Mouse (Mus musculus) E14TG2a.4 (cell line): Measurements from ENCODE around the gene Iqschfp.

Source experiments
- H3K27me3 ChIP-seq: 2 replicates; pipeline ENCODE4 v1.6.1; 2014; ENCODE audit warnings: low read length, control low read depth; ENCODE audit not compliant: insufficient read depth
- H3K36me3 ChIP-seq: 2 replicates; pipeline ENCODE4 v1.6.1; 2014; ENCODE audit warnings: low read length, control low read depth; ENCODE audit not compliant: insufficient read depth
- H3K4me1 ChIP-seq: replicated peaks from 2 replicates; pipeline ENCODE4 v1.6.1; 2014; ENCODE audit warnings: low read depth, low read length, control low read depth
- H3K4me3 ChIP-seq: replicated peaks from 2 replicates; pipeline ENCODE4 v1.5.1; 2014; ENCODE audit warnings: mild to moderate bottlenecking, low read length
- H3K9me3 ChIP-seq: 2 replicates; pipeline ENCODE4 v1.6.1; 2014; ENCODE audit warnings: low read length, control low read depth
- CTCF ChIP-seq: conservative IDR thresholded peaks from 2 replicates; pipeline ENCODE4 v1.5.1; 2014; ENCODE audit warnings: low read length
- NANOG ChIP-seq: IDR thresholded peaks from 2 replicates; pipeline ENCODE4 v1.6.1; 2014; ENCODE audit warnings: borderline replicate concordance, low read length, mixed read lengths
- POU5F1 ChIP-seq: IDR thresholded peaks from 2 replicates; pipeline ENCODE4 v1.6.1; 2014; ENCODE audit warnings: low read length, borderline replicate concordance

Iqschfp gene

DNA sequence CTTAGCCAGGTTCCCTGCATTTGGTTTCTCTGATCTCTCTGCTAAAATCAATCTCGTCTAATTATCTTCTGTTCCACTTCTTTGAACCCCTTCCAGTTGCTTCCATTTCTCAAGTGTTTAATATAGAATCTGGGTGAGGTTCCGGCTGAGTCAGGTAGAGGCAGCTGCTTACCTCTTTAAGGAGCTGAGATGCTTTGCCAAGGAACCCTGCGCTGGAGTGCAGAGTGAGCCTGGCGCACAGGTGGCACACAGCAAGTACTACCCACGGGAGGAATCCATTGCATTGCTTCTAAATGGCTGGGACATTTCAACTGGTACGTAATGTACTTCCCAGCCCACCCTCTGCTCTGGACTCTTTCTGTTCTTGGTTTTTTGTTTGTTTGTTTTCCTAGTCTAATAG, 587.2 kb downstream of the Iqschfp start:
- H3K9me3 ChIP-seq, result no peaks in the 10 kb centered on the region
- H3K27me3 ChIP-seq, result no peaks in the 10 kb centered on the region
- no peak for TF ChIP-seq POU5F1

DNA sequence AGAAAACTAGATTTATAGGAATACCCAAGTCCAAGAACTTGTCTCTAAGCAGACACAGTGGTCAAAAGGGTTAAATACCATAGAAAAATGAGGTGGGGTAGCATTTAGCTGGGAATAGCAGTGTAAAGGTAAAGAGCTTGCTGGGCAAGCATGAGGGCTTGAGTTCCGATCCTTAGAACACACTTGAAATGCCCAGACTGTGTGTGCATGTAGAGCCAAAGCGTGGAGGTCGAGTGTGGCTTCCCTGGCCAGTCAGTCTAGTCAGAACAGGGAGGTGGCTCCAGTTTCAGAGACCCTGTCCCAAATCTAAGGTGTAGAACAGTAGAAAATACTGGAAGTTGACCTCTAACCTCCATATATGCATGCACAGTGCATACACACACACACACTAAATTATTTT, 591.5 kb downstream of the Iqschfp start:
- H3K9me3 ChIP-seq, result no peaks in the 10 kb centered on the region
- H3K36me3 ChIP-seq, result no peaks in the 10 kb centered on the region
- TF ChIP-seq CTCF (no peak), POU5F1 (no peak), NANOG (no peak)
- no peaks in the 10 kb centered on the region for H3K27me3 ChIP-seq
- H3K4me1 ChIP-seq, result peaks cover 39% of the 10 kb centered on the region
- H3K4me3 ChIP-seq, result no peak overlapping the region

More for the DNA sequence above, 587.2 kb downstream of the Iqschfp start:
- peaks cover 63% of the 10 kb centered on the region for H3K4me1 ChIP-seq
- no peak overlapping the region for H3K4me3 ChIP-seq
- no peaks in the 10 kb centered on the region for H3K36me3 ChIP-seq

DNA sequence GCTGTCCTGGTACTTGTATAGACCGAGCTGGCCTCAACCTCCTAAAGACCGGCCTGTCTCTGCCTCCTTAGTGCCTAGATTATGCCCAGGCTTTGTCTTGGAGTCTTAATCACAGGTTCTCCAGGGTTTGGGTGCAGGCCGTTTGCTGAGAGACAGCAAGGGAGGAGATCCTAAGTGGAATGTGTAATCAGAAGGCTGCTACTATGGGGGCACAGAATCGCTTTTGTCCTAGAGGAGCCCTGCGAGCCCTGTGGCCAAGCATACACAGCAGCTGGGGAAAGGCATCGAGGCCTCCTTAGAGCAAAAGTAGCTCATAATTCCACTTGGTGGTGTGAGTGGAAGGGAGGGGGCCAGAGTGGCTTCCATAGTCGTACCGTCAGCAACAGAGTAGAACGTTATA, 592.0 kb downstream of the Iqschfp start:
- Histone ChIP-seq H3K4me1 (peaks cover 40% of the 10 kb centered on the region), H3K36me3 (no peaks in the 10 kb centered on the region), H3K9me3 (no peaks in the 10 kb centered on the region), H3K4me3 (no peak overlapping the region), H3K27me3 (no peaks in the 10 kb centered on the region)
- no peak for TF ChIP-seq POU5F1
- TF ChIP-seq NANOG, result no peak
- no peak for TF ChIP-seq CTCF

DNA sequence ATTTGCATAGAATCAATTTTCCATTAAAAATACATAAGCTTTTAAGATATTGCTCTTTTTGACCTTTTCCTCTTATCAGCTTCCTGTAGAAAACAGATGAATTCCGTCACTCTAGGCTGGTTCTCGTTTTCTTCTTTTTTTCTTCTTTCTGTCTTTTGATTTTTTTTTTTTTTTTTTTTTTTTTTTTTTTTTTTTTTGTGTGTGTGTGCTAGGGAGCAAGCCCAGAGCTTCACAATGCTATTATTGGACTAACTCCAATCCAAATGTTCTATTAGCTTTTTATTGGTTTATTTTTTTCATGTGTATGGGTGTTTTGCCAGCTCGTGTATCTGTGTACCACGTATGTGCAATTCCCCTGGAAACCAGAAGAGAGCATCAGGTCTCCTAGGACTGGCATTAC, 592.5 kb downstream of the Iqschfp start:
- Histone ChIP-seq H3K27me3 (no peaks in the 10 kb centered on the region), H3K36me3 (no peaks in the 10 kb centered on the region), H3K9me3 (no peaks in the 10 kb centered on the region), H3K4me3 (no peak overlapping the region), H3K4me1 (peaks cover 41% of the 10 kb centered on the region)
- TF ChIP-seq CTCF (0 out of 2 replicates have a peak, but pooled peaks have one; percentile 9), POU5F1 (no peak), NANOG (no peak)

DNA sequence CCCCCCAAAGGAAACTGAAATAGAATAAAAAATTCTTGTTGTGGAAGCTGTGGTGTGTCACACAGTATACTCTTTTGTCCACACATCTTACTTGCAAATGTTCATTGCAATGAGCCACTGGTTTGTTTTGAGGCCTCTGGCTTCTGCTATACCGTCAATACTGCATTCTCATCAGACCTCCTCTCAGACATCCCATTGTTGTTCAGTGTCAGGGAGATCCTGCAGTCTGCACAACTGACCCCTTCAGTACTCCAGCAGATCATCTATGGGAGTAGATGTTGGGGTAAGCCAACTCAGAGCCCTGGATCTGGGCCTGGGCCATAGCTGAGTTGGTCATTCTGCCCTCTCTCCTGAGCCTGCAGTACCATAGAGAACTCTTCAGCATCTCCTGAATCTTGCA, 595.6 kb downstream of the Iqschfp start:
- peaks cover 9% of the 10 kb centered on the region for H3K36me3 ChIP-seq
- no peaks in the 10 kb centered on the region for H3K27me3 ChIP-seq
- H3K4me1 ChIP-seq, result peaks cover 64% of the 10 kb centered on the region
- H3K9me3 ChIP-seq, result no peaks in the 10 kb centered on the region
- 0 out of 2 replicates have a peak overlapping the region, but pooled peaks have one; percentile 14 for H3K4me3 ChIP-seq
- no peak for TF ChIP-seq NANOG
- TF ChIP-seq CTCF, result no peak

DNA sequence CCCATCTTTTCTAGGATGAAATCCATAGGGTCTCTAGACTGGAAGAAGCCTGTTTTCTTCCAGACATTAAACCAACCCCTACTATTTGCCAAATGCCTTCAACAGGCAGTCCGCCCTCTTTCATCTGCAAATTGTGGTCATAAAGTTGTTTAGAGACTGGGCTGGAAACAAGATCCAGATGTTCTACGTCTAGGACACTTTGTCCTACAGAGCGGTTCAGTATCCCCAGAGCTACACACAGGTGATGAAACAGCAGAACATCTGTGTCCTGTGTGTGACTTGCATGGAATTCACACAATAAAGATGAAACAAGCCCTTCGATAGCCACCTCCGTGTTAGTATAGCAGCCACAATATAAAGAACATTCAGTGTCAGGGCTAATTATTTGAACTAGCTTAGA, 596.3 kb downstream of the Iqschfp start:
- Histone ChIP-seq H3K4me3 (0 out of 2 replicates have a peak overlapping the region, but pooled peaks have one; percentile 14), H3K4me1 (peaks cover 61% of the 10 kb centered on the region), H3K27me3 (no peaks in the 10 kb centered on the region), H3K9me3 (no peaks in the 10 kb centered on the region), H3K36me3 (peaks cover 9% of the 10 kb centered on the region)
- no peak for TF ChIP-seq POU5F1
- no peak for TF ChIP-seq CTCF
- TF ChIP-seq NANOG, result no peak

DNA sequence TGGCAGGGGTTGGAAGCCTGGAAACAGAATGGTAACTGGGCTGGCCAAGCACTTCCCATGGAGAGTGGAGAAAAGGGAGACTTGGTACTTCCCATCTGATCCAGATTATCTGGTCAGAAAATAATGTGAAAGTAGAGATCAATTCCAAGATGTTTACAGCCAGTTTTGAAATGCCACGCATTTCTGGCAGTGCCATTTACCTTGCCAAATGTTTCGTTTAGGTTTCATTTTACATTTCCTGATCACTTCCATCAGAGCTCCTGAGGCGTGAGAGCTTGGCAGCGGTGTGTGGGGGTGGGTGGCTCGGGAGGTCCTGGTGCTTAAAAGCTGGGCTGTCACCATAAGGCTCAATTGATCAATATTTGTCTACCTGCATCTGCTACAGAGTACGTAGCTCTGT, 599.5 kb downstream of the Iqschfp start:
- Histone ChIP-seq H3K36me3 (peaks cover 13% of the 10 kb centered on the region), H3K4me3 (peak overlapping the region; percentile 96), H3K9me3 (no peaks in the 10 kb centered on the region), H3K27me3 (no peaks in the 10 kb centered on the region), H3K4me1 (peaks cover 57% of the 10 kb centered on the region)
- TF ChIP-seq CTCF, result no peak
- TF ChIP-seq NANOG, result no peak
- no peak for TF ChIP-seq POU5F1

DNA sequence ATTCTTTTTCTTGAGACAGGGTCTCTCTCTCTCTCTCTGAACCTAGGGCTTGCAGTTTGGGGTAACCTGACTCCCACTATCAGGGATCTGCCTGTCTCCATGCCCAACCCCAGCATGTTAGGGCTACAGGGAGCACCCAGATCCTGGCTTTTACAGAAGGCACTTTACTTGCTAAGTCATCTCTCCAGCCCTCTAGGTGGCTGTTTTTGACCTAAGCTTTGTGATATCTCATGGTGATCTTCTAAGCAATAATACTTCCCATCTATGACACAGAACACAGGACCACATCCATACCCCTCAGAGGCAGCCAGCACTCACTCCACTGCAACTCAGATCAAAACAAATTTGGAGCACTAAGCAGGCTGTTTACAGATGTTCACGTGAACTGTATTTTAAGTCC, 600.0 kb downstream of the Iqschfp start:
- no peak for TF ChIP-seq POU5F1
- H3K4me1 ChIP-seq, result peaks cover 63% of the 10 kb centered on the region
- H3K36me3 ChIP-seq, result peaks cover 18% of the 10 kb centered on the region
- H3K4me3 ChIP-seq, result peak overlapping the region; percentile 96
- H3K27me3 ChIP-seq, result no peaks in the 10 kb centered on the region
- no peaks in the 10 kb centered on the region for H3K9me3 ChIP-seq

DNA sequence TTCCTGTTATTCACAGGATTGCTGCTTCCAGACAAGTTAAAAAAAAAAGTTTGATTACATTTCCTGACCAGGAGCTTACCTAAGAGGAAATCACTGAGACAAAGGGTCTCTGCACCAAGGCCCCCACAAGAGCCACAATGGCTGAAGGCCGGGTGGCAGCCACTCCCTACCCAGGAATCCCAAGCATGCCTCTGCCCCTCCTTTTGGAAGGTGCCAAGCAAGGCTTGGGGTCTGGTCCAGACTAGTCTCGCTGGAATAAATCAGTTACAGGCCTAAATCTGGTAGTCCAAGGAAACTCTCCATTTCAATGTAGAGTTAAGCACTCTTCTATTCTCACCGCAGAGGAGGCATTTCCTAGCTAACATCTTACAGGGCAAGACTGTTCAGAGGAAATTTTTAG, 600.5 kb downstream of the Iqschfp start:
- TF ChIP-seq POU5F1, result no peak
- TF ChIP-seq CTCF, result no peak
- no peak for TF ChIP-seq NANOG
- peaks cover 22% of the 10 kb centered on the region for H3K36me3 ChIP-seq
- no peaks in the 10 kb centered on the region for H3K27me3 ChIP-seq
- H3K4me3 ChIP-seq, result peak overlapping the region; percentile 96
- peaks cover 64% of the 10 kb centered on the region for H3K4me1 ChIP-seq
- H3K9me3 ChIP-seq, result no peaks in the 10 kb centered on the region
